Comparison of ENCODE assay signal across 8 mouse cellular contexts in the genomic region with DNA sequence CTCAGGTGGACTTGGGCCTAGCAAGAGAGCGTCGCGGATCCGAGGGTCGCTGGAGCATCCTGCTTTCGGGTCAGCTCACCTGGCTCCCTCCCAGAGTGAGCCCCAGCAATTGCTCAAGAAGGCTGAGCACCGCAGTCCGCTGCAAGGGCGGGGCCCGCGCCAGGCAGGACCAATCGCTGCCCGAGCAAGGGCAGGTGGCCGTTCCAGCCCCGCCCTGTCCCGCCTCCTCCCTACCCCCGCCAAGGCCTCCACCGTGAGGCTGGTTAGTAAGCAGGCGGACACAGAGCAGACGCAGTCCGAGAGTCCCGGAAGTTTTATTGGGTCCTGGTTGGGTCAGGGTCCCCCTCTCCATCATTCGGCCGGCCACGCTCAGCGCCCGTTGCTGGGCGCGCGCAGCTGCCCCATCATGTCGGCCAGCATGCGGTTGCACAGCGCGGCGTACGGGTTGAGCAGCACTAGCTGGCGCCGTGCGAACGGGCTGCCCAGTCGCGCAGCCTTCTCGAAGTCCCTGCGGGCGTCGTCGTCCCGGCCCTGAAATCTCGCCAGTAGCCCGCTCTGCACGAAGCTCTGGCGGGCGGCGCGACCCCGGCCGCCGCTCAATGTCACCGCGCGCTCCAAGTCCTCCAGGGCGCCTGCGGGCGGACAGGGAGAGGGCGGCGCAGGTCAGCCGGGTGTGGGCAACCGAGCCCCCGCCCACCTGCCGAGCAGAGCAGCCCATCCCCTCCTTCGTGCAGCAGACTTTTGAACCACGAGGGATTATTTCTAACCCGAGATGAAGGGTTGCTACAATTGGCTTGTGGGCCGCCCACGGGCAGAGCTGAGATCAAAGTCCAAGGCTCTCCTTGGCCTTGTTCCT. TPM values are rescaled to one million over a fixed set of nuclear protein-coding genes. Genes with fewer than 3 reads are reported as not detected.
A peak's percentile ranks its signal among the peaks of the same experiment; 100 is the strongest.
DNase-seq lines count a peak whose midpoint lies in the region; TF ChIP-seq lines count a peak whose summit lies in the region.

A gene (minus strand): TSS at position 206 of the 856 bp plus-strand sequence.

- peak within 1 kb of the TSS; percentile 76 for H3K4me3 ChIP-seq in left cerebral cortex, adult 2 months
- H3K4me3 ChIP-seq in macrophage (ENCODE audit: inconsistent target) = peak within 1 kb of the TSS; percentile 23; the same call in 1 of the 2 replicates

- no peaks in the 10 kb centered on the region for H3K79me2 ChIP-seq in macrophage (ENCODE audit: inconsistent target)

- H3K36me3 ChIP-seq in macrophage (ENCODE audit: inconsistent target) = no peaks in the 10 kb centered on the region

- DNase-seq in adrenal gland, adult (ENCODE audit: inconsistent age in 2 of 2, low spot score in 1 of 2) = peak; percentile 93 to 96
- DNase-seq in embryo, embryonic 10 days (ENCODE audit: low spot score) = peak; percentile 88
- DNase-seq in gastrocnemius, adult 8-10 months (ENCODE audit: low spot score in 2 of 2) = peak; percentile 72 to 81
- DNase-seq in hindlimb bud, embryonic 11.5 days (ENCODE audit: extremely low spot score, low read depth, low spot score) = peak; percentile 16
- DNase-seq in left cerebral cortex, adult 2 months (ENCODE audit: extremely low spot score in 1 of 2, low spot score in 2 of 2) = peak; percentile 88 to 90
- peak; percentile 94 for DNase-seq in right cerebral cortex, adult 18-20 months
- peak; percentile 78 for DNase-seq in urinary bladder, adult 2 months (ENCODE audit: low spot score)

- H3K27ac ChIP-seq in left cerebral cortex, adult 2 months = peak within 1 kb of the TSS; percentile 87
- no peak within 1 kb of the TSS for H3K27ac ChIP-seq in macrophage

- TF ChIP-seq CTCF in left cerebral cortex, adult 2 months (IDR thresholded peaks at IDR 0.05) = no peak

- 1% methylated on average over 75 of the region's 75 CpGs for WGBS in macrophage (ENCODE audit: missing documents)

- intact Hi-C loops in left cerebral cortex, adult 2 months (cut with DNase I) = no loop called here

RNA-seq across cellular contexts. Expression of the gene that starts here (rescaled TPM):
- 1 to 10 TPM; 4.3 to 7.7 (median 5.8) TPM for total RNA-seq in gastrocnemius, adult 8-10 months (2022)
- total RNA-seq in left cerebral cortex, adult 2 months (2021) = 10 to 100 TPM; 54.4 to 62.8 TPM
- 1 to 10 TPM in 3 of 26 experiments, under 1 TPM in 16, not detected in 7; 0.21 to 1.7 (median 0.46) TPM for total RNA-seq in macrophage (2018; cell fraction: chromatin; rRNA removed)
- 1 to 10 TPM in 1 of 26 experiments, under 1 TPM in 25; 0.06 to 1.0 (median 0.36) TPM for total RNA-seq in macrophage (2018; cell fraction: cytosol; rRNA removed)
- total RNA-seq in macrophage (2018; cell fraction: nucleus; rRNA removed) = 1 to 10 TPM in 2 of 26 experiments, under 1 TPM in 20, not detected in 4; 0.18 to 2.0 (median 0.51) TPM
- polyA plus RNA-seq in macrophage (2018) = 0.19 to 1.1 TPM (median 0.42 TPM) in 3 replicates
- 6.9 and 8.3 TPM in 2 replicates for polyA plus RNA-seq in urinary bladder, adult 2 months (2012; rRNA removed)

Comparison
In these comparisons a context has a peak if more than half of its experiments do, and no peak if none do; other contexts are left out.
1. RNA of the gene that starts here (total RNA-seq): 54.4 to 62.8 TPM in left cerebral cortex, adult 2 months; 4.3 to 7.7 TPM in gastrocnemius, adult 8-10 months; every median in the first group is over 4 times any median in the second.
2. DNase-seq: peak in every context shown above with its lines; median percentile 94 in adrenal gland, adult; 94 in right cerebral cortex, adult 18-20 months; 89 in left cerebral cortex, adult 2 months; 88 in embryo, embryonic 10 days; 78 in urinary bladder, adult 2 months; 76 in gastrocnemius, adult 8-10 months; 16 in hindlimb bud, embryonic 11.5 days.